Mouse (Mus musculus): ENCODE measurements around the gene 1700024G13Rik.

Gene 1700024G13Rik

GRCm38 (mm10) chr14:32332515-32333445 is 55.4 kb downstream of the 1700024G13Rik start:
- no peak for DNase-seq (ENCODE audit: inconsistent age in 2 of 2, low spot score in 1 of 2)

DNA sequence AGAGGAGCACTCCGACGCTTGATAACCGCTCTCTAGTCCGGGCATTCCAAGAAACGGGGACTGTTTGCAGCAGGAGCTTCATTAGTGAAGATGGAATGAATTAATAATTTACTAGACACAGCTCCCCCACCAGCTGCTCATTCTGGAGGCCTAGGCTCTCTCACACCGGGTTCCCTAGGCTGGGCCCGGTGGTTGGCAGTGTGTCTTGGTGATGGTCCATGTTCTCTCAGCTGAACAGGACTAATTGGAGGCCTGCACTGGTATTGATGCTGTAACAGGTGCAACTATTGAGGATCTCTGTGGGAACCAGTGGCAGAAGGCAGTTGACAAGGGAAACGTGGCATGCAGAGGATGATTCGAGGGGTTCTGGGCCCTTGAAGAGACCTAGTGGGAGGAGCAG is 60.8 kb downstream of the 1700024G13Rik start:
- DNase-seq (ENCODE audit: inconsistent age in 2 of 2, low spot score in 1 of 2), result no peak

Measured in adrenal gland, adult (tissue).